Mouse (Mus musculus) bone marrow, adult 2 months (tissue): ENCODE measurements around the gene Magoh.
A peak's percentile ranks its signal among the peaks of the same experiment; 100 is the strongest.

Experiments used
- CTCF ChIP-seq: fragments of 200-500 bp; IDR thresholded peaks from 2 replicates; pipeline ENCODE4 v1.5.1; 2011; ENCODE audit warnings: low read length, control low read depth; ENCODE audit not compliant: control insufficient read depth, insufficient read depth
- POLR2A ChIP-seq: fragments of 200-500 bp; IDR thresholded peaks from 2 replicates; pipeline ENCODE4 v1.6.1; 2011; ENCODE audit warnings: low read depth, mild to moderate bottlenecking, control low read depth, low read length, borderline replicate concordance; ENCODE audit not compliant: control insufficient read depth

DNA sequence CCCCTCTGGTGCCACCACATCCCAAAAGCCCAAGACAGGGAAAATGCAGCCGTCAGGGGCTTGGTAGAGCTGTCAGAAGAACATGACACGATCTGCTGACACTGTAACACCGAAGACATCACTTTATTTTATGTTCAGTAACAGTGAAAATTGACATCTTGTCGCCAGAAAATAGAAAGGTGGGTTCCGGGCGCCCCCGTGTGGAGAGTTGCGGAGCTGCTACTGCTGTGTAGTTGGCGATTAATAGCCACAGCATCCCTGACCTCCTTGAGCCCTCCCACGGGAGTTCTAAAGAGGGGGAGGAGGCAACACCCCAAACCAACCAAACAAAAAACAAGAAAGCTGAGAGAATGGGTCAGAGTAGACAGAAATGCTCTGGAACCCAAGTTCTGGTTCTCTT, 34.6 kb upstream of the Magoh start:
- TF ChIP-seq CTCF (peak; percentile 81), POLR2A (no peak)
